Mouse (Mus musculus): ENCODE data around the gene B3gnt3. TPM values are rescaled to one million over a fixed set of nuclear protein-coding genes. Genes with fewer than 3 reads are reported as not detected.

Gene B3gnt3
- polyA plus RNA-seq, 1 experiment from 2014 or later: 0.59 TPM

GRCm38 (mm10) chr8:71686143-71686734 lies 15.3 kb downstream of the B3gnt3 start:
- peak overlapping the region; percentile 51 for H3K4me2 ChIP-seq (replicated peaks)
- peaks cover 19% of the 10 kb centered on the region for H3K4me1 ChIP-seq
- peak overlapping the region; percentile 30 for H3K4me3 ChIP-seq
- no peak overlapping the region for H3K27ac ChIP-seq
- ATAC-seq (ENCODE audit: low FRiP score): peak; percentile 53
- H3K36me3 ChIP-seq: no peaks in the 10 kb centered on the region
- 0 out of 2 replicates have a peak overlapping the region, but pooled peaks have one; percentile 27 for H3K9ac ChIP-seq
- no peaks in the 10 kb centered on the region for H3K9me3 ChIP-seq (replicated peaks)
- H3K27me3 ChIP-seq: peaks cover 100% of the 10 kb centered on the region
- WGBS: under 1% methylated on average over 23 of the region's 23 CpGs

- 2% methylated on average over 29 of the region's 29 CpGs for WGBS
- H3K4me3 ChIP-seq: peak overlapping the region; percentile 30
- 0 out of 2 replicates have a peak overlapping the region, but pooled peaks have one; percentile 27 for H3K9ac ChIP-seq
- H3K27ac ChIP-seq: no peak overlapping the region
- H3K36me3 ChIP-seq: no peaks in the 10 kb centered on the region
- H3K4me1 ChIP-seq: peaks cover 20% of the 10 kb centered on the region
- H3K9me3 ChIP-seq (replicated peaks): no peaks in the 10 kb centered on the region
- ATAC-seq (ENCODE audit: low FRiP score): peak; percentile 36; the same call in 1 of the 2 replicates
- H3K4me2 ChIP-seq (replicated peaks): peak overlapping the region; percentile 51
- H3K27me3 ChIP-seq: peaks cover 100% of the 10 kb centered on the region
Observed at GRCm38 (mm10) chr8:71685573-71685972, 16.0 kb downstream of the B3gnt3 start.

GRCm38 (mm10) chr8:71684701-71685100 lies 16.9 kb downstream of the B3gnt3 start:
- Histone ChIP-seq H3K36me3 (no peaks in the 10 kb centered on the region), H3K9me3 (replicated peaks) (no peaks in the 10 kb centered on the region), H3K4me1 (peaks cover 25% of the 10 kb centered on the region), H3K9ac (no peak overlapping the region), H3K4me2 (replicated peaks) (no peak overlapping the region), H3K4me3 (no peak overlapping the region), H3K27me3 (peaks cover 100% of the 10 kb centered on the region), H3K27ac (no peak overlapping the region)
- ATAC-seq (ENCODE audit: low FRiP score): no peak
- 13% methylated on average over 10 of the region's 10 CpGs for WGBS

- Histone ChIP-seq H3K27ac (no peak overlapping the region), H3K9me3 (replicated peaks) (0 out of 2 replicates have a peak, but pooled peaks cover 4% of the 10 kb centered on the region), H3K27me3 (peaks cover 100% of the 10 kb centered on the region), H3K4me2 (replicated peaks) (no peak overlapping the region), H3K4me3 (no peak overlapping the region), H3K9ac (no peak overlapping the region), H3K4me1 (peaks cover 30% of the 10 kb centered on the region), H3K36me3 (no peaks in the 10 kb centered on the region)
- 64% methylated on average over 12 of the region's 12 CpGs for WGBS
- no peak for ATAC-seq (ENCODE audit: low FRiP score)
Observed at GRCm38 (mm10) chr8:71682832-71683231, 18.8 kb downstream of the B3gnt3 start.

GRCm38 (mm10) chr8:71681369-71681915 lies 20.1 kb downstream of the B3gnt3 start:
- H3K4me3 ChIP-seq: no peak overlapping the region
- 3% methylated on average over 18 of the region's 18 CpGs for WGBS
- no peak for ATAC-seq (ENCODE audit: low FRiP score)

GRCm38 (mm10) chr8:71680471-71680870 lies 21.1 kb downstream of the B3gnt3 start:
- WGBS: 5% methylated on average over 20 of the region's 21 CpGs
- Histone ChIP-seq H3K4me2 (replicated peaks) (no peak overlapping the region), H3K27ac (no peak overlapping the region), H3K9me3 (replicated peaks) (0 out of 2 replicates have a peak, but pooled peaks cover 4% of the 10 kb centered on the region), H3K4me3 (no peak overlapping the region; the same call in 1 of the 2 replicates), H3K9ac (no peak overlapping the region), H3K4me1 (peaks cover 19% of the 10 kb centered on the region), H3K27me3 (peaks cover 99% of the 10 kb centered on the region), H3K36me3 (no peaks in the 10 kb centered on the region)
- no peak for ATAC-seq (ENCODE audit: low FRiP score)

More at GRCm38 (mm10) chr8:71681369-71681915, 20.1 kb downstream of the B3gnt3 start:
- Histone ChIP-seq H3K27me3 (peaks cover 100% of the 10 kb centered on the region), H3K9ac (no peak overlapping the region), H3K4me2 (replicated peaks) (no peak overlapping the region), H3K9me3 (replicated peaks) (0 out of 2 replicates have a peak, but pooled peaks cover 4% of the 10 kb centered on the region), H3K36me3 (no peaks in the 10 kb centered on the region), H3K4me1 (peaks cover 28% of the 10 kb centered on the region), H3K27ac (no peak overlapping the region)

- Histone ChIP-seq H3K36me3 (no peaks in the 10 kb centered on the region), H3K4me3 (peak overlapping the region; percentile 22), H3K9me3 (replicated peaks) (0 out of 2 replicates have a peak, but pooled peaks cover 4% of the 10 kb centered on the region), H3K4me2 (replicated peaks) (peak overlapping the region; percentile 49), H3K27ac (no peak overlapping the region), H3K27me3 (peaks cover 97% of the 10 kb centered on the region), H3K4me1 (peaks cover 18% of the 10 kb centered on the region), H3K9ac (peak overlapping the region; percentile 41)
- 2% methylated on average over 46 of the region's 46 CpGs for WGBS
- no peak for ATAC-seq (ENCODE audit: low FRiP score)
Observed at GRCm38 (mm10) chr8:71679550-71680168, 21.9 kb downstream of the B3gnt3 start.

GRCm38 (mm10) chr8:71679116-71679515 lies 22.5 kb downstream of the B3gnt3 start:
- Histone ChIP-seq H3K9ac (peak overlapping the region; percentile 41), H3K36me3 (no peaks in the 10 kb centered on the region), H3K4me1 (peaks cover 14% of the 10 kb centered on the region), H3K4me3 (no peak overlapping the region), H3K4me2 (replicated peaks) (peak overlapping the region; percentile 49), H3K9me3 (replicated peaks) (0 out of 2 replicates have a peak, but pooled peaks cover 4% of the 10 kb centered on the region), H3K27me3 (peaks cover 91% of the 10 kb centered on the region), H3K27ac (no peak overlapping the region)
- no peak for ATAC-seq (ENCODE audit: low FRiP score)
- WGBS: 9% methylated on average over 16 of the region's 16 CpGs

- Histone ChIP-seq H3K4me2 (replicated peaks) (no peak overlapping the region), H3K9me3 (replicated peaks) (0 out of 2 replicates have a peak, but pooled peaks cover 4% of the 10 kb centered on the region), H3K36me3 (no peaks in the 10 kb centered on the region), H3K9ac (no peak overlapping the region), H3K4me3 (no peak overlapping the region), H3K4me1 (peaks cover 14% of the 10 kb centered on the region), H3K27ac (no peak overlapping the region), H3K27me3 (peaks cover 84% of the 10 kb centered on the region)
- 45% methylated on average over 4 of the region's 4 CpGs for WGBS
- no peak for ATAC-seq (ENCODE audit: low FRiP score)
Observed at GRCm38 (mm10) chr8:71678216-71678615, 23.4 kb downstream of the B3gnt3 start.

- H3K4me1 ChIP-seq: peaks cover 14% of the 10 kb centered on the region
- H3K9me3 ChIP-seq (replicated peaks): 0 out of 2 replicates have a peak, but pooled peaks cover 4% of the 10 kb centered on the region
- H3K27me3 ChIP-seq: peaks cover 84% of the 10 kb centered on the region
- no peak overlapping the region for H3K4me3 ChIP-seq
- H3K27ac ChIP-seq: no peak overlapping the region
- H3K9ac ChIP-seq: no peak overlapping the region
- no peaks in the 10 kb centered on the region for H3K36me3 ChIP-seq
- no peak for ATAC-seq (ENCODE audit: low FRiP score)
- no peak overlapping the region for H3K4me2 ChIP-seq (replicated peaks)
Observed at GRCm38 (mm10) chr8:71677555-71677954, 24.0 kb downstream of the B3gnt3 start.

- Histone ChIP-seq H3K4me3 (peak overlapping the region; percentile 67), H3K27ac (no peak overlapping the region), H3K27me3 (peaks cover 77% of the 10 kb centered on the region), H3K4me2 (replicated peaks) (peak overlapping the region; percentile 92), H3K4me1 (peaks cover 16% of the 10 kb centered on the region), H3K36me3 (no peaks in the 10 kb centered on the region), H3K9me3 (replicated peaks) (0 out of 2 replicates have a peak, but pooled peaks cover 4% of the 10 kb centered on the region), H3K9ac (peak overlapping the region; percentile 75)
- WGBS: 50% methylated on average over 9 of the region's 9 CpGs
- ATAC-seq (ENCODE audit: low FRiP score): no peak
Observed at GRCm38 (mm10) chr8:71676803-71677202, 24.8 kb downstream of the B3gnt3 start.

- ATAC-seq (ENCODE audit: low FRiP score): peak; percentile 36; the same call in 1 of the 2 replicates
- H3K4me3 ChIP-seq: peak within 1 kb of the TSS; percentile 67
- peaks cover 17% of the 10 kb centered on the region for H3K4me1 ChIP-seq
- peak within 1 kb of the TSS; percentile 75 for H3K9ac ChIP-seq
- H3K27ac ChIP-seq: 0 out of 2 replicates have a peak within 1 kb of the TSS, but pooled peaks have one; percentile 4
- H3K36me3 ChIP-seq: no peaks in the 10 kb centered on the region
- peak within 1 kb of the TSS; percentile 92 for H3K4me2 ChIP-seq (replicated peaks)
- WGBS: 2% methylated on average over 39 of the region's 40 CpGs
- H3K9me3 ChIP-seq (replicated peaks): 0 out of 2 replicates have a peak, but pooled peaks cover 4% of the 10 kb centered on the region
- H3K27me3 ChIP-seq: peaks cover 71% of the 10 kb centered on the region
Observed at GRCm38 (mm10) chr8:71676020-71676741, 25.4 kb downstream of the B3gnt3 start, which contains the start of gene Jak3. Gene Jak3 (plus strand): TSS chr8:71676296.
